Mouse (Mus musculus): Measurements from ENCODE around the gene Rusc2. TPM values are rescaled to one million over a fixed set of nuclear protein-coding genes. Genes with fewer than 3 reads are reported as not detected.
A peak's percentile ranks its signal among the peaks of the same experiment; 100 is the strongest.

Rusc2 gene
- polyA plus RNA-seq, 1 experiment from 2014 or later: 2.1 TPM

- no peak overlapping the region for H3K9ac ChIP-seq (replicated peaks)
- H3K4me2 ChIP-seq (ENCODE audit: low read depth, low read length): no peak overlapping the region
- ATAC-seq: no peak
- no peaks in the 10 kb centered on the region for H3K27me3 ChIP-seq (ENCODE audit: insufficient read depth, low read length)
- no peak overlapping the region for H3K4me3 ChIP-seq (ENCODE audit: low read depth, low read length)
- H3K9me3 ChIP-seq (ENCODE audit: low read length): no peaks in the 10 kb centered on the region
- no peaks in the 10 kb centered on the region for H3K36me3 ChIP-seq (replicated peaks; ENCODE audit: insufficient read depth, low read length)
- no peaks in the 10 kb centered on the region for H3K4me1 ChIP-seq (ENCODE audit: insufficient read depth)
- H3K27ac ChIP-seq (ENCODE audit: low read depth): no peak overlapping the region
- WGBS (ENCODE audit: insufficient replicate concordance): 76% methylated on average over 7 of the region's 7 CpGs
- DNase-seq: no peak
- no peak for TF ChIP-seq CTCF (IDR thresholded peaks at IDR 0.05; ENCODE audit: low read depth)
- TF ChIP-seq EP300 (IDR thresholded peaks at IDR 0.05; ENCODE audit: low read depth): no peak
Observed at GRCm38 (mm10) chr4:43466872-43467271, 85.1 kb downstream of the Rusc2 start.

GRCm38 (mm10) chr4:43470301-43470700 is 88.5 kb downstream of the Rusc2 start:
- no peaks in the 10 kb centered on the region for H3K9me3 ChIP-seq (ENCODE audit: low read length)
- no peak overlapping the region for H3K9ac ChIP-seq (replicated peaks)
- DNase-seq: no peak
- 0 out of 2 replicates have a peak, but pooled peaks have one; percentile 15 for ATAC-seq
- no peak overlapping the region for H3K4me2 ChIP-seq (ENCODE audit: low read depth, low read length)
- H3K4me1 ChIP-seq (ENCODE audit: insufficient read depth): no peaks in the 10 kb centered on the region; the same call in 1 of the 2 replicates
- H3K4me3 ChIP-seq (ENCODE audit: low read depth, low read length): no peak overlapping the region
- 82% methylated on average over 10 of the region's 10 CpGs for WGBS (ENCODE audit: insufficient replicate concordance)
- no peaks in the 10 kb centered on the region for H3K36me3 ChIP-seq (replicated peaks; ENCODE audit: insufficient read depth, low read length)
- no peak for TF ChIP-seq EP300 (IDR thresholded peaks at IDR 0.05; ENCODE audit: low read depth)
- TF ChIP-seq CTCF (IDR thresholded peaks at IDR 0.05; ENCODE audit: low read depth): no peak
- no peaks in the 10 kb centered on the region for H3K27me3 ChIP-seq (ENCODE audit: insufficient read depth, low read length)
- no peak overlapping the region for H3K27ac ChIP-seq (ENCODE audit: low read depth)

- Histone ChIP-seq H3K27me3 (ENCODE audit: insufficient read depth, low read length) (no peaks in the 10 kb centered on the region), H3K36me3 (replicated peaks; ENCODE audit: insufficient read depth, low read length) (no peaks in the 10 kb centered on the region), H3K4me1 (ENCODE audit: insufficient read depth) (peaks cover 7% of the 10 kb centered on the region), H3K4me3 (ENCODE audit: low read depth, low read length) (no peak overlapping the region), H3K9ac (replicated peaks) (no peak overlapping the region), H3K27ac (ENCODE audit: low read depth) (no peak overlapping the region), H3K9me3 (ENCODE audit: low read length) (no peaks in the 10 kb centered on the region), H3K4me2 (ENCODE audit: low read depth, low read length) (no peak overlapping the region)
- ATAC-seq (no peak), DNase-seq (no peak)
- TF ChIP-seq CTCF (IDR thresholded peaks at IDR 0.05; ENCODE audit: low read depth): no peak
- no peak for TF ChIP-seq EP300 (IDR thresholded peaks at IDR 0.05; ENCODE audit: low read depth)
- WGBS (ENCODE audit: insufficient replicate concordance): 55% methylated on average over 1 of the region's 1 CpGs
Observed at GRCm38 (mm10) chr4:43473636-43474035, 91.9 kb downstream of the Rusc2 start.

GRCm38 (mm10) chr4:43476604-43477003 is 94.8 kb downstream of the Rusc2 start:
- Histone ChIP-seq H3K4me3 (ENCODE audit: low read depth, low read length) (no peak overlapping the region), H3K4me2 (ENCODE audit: low read depth, low read length) (no peak overlapping the region), H3K27me3 (ENCODE audit: insufficient read depth, low read length) (no peaks in the 10 kb centered on the region), H3K4me1 (ENCODE audit: insufficient read depth) (peaks cover 10% of the 10 kb centered on the region), H3K9ac (replicated peaks) (no peak overlapping the region), H3K9me3 (ENCODE audit: low read length) (no peaks in the 10 kb centered on the region), H3K36me3 (replicated peaks; ENCODE audit: insufficient read depth, low read length) (no peaks in the 10 kb centered on the region), H3K27ac (ENCODE audit: low read depth) (no peak overlapping the region)
- DNase-seq (no peak), ATAC-seq (no peak)
- TF ChIP-seq CTCF (IDR thresholded peaks at IDR 0.05; ENCODE audit: low read depth): peak; percentile 54
- TF ChIP-seq EP300 (IDR thresholded peaks at IDR 0.05; ENCODE audit: low read depth): no peak
- WGBS (ENCODE audit: insufficient replicate concordance): 66% methylated on average over 6 of the region's 6 CpGs

Other genes with a start within 250 kb of the Rusc2 start
- 0.02 and 0.13 TPM in 2 replicates for gene Atp8b5, start 114.8 kb upstream of the Rusc2 start, polyA plus RNA-seq (2015; fragmentation: Nextera tagmentation; extraction: Ambion mirVana)
- 0.14 TPM in 1 of 2 replicates, not detected in the other for gene Fam166b, start 47.2 kb downstream of the Rusc2 start, polyA plus RNA-seq (2015; fragmentation: Nextera tagmentation; extraction: Ambion mirVana)
- 1.2 TPM in 2 replicates for gene Tesk1, start 60.0 kb downstream of the Rusc2 start, polyA plus RNA-seq (2015; fragmentation: Nextera tagmentation; extraction: Ambion mirVana)
- gene Cd72, start 72.6 kb downstream of the Rusc2 start, polyA plus RNA-seq (2015; fragmentation: Nextera tagmentation; extraction: Ambion mirVana): 9.9 and 10.4 TPM in 2 replicates
- gene Sit1, start 101.8 kb downstream of the Rusc2 start, polyA plus RNA-seq (2015; fragmentation: Nextera tagmentation; extraction: Ambion mirVana): 0.53 and 0.94 TPM in 2 replicates
- 41.1 and 46.0 TPM in 2 replicates for gene Ccdc107, start 110.9 kb downstream of the Rusc2 start, polyA plus RNA-seq (2015; fragmentation: Nextera tagmentation; extraction: Ambion mirVana)
- gene Arhgef39, start 117.7 kb downstream of the Rusc2 start, polyA plus RNA-seq (2015; fragmentation: Nextera tagmentation; extraction: Ambion mirVana): 14.2 and 15.2 TPM in 2 replicates
- gene Car9, start 125.0 kb downstream of the Rusc2 start, polyA plus RNA-seq (2015; fragmentation: Nextera tagmentation; extraction: Ambion mirVana): 0.95 and 1.1 TPM in 2 replicates
- gene Tpm2, start 141.8 kb downstream of the Rusc2 start, polyA plus RNA-seq (2015; fragmentation: Nextera tagmentation; extraction: Ambion mirVana): 17.3 and 58.9 TPM in 2 replicates
- gene Creb3, start 180.4 kb downstream of the Rusc2 start, polyA plus RNA-seq (2015; fragmentation: Nextera tagmentation; extraction: Ambion mirVana): 36.2 and 41.2 TPM in 2 replicates
- gene Tln1, start 180.7 kb downstream of the Rusc2 start, polyA plus RNA-seq (2015; fragmentation: Nextera tagmentation; extraction: Ambion mirVana): 30.0 and 34.2 TPM in 2 replicates
- gene Rgp1, start 196.7 kb downstream of the Rusc2 start, polyA plus RNA-seq (2015; fragmentation: Nextera tagmentation; extraction: Ambion mirVana): 6.3 and 7.3 TPM in 2 replicates
- 7.3 and 8.4 TPM in 2 replicates for gene Gba2, start 196.9 kb downstream of the Rusc2 start, polyA plus RNA-seq (2015; fragmentation: Nextera tagmentation; extraction: Ambion mirVana)
- gene Msmp, start 202.5 kb downstream of the Rusc2 start, polyA plus RNA-seq (2015; fragmentation: Nextera tagmentation; extraction: Ambion mirVana): 0.96 TPM in 1 of 2 replicates, not detected in the other
- gene Npr2, start 250.0 kb downstream of the Rusc2 start, polyA plus RNA-seq (2015; fragmentation: Nextera tagmentation; extraction: Ambion mirVana): 0.54 and 0.82 TPM in 2 replicates

Measured in liver, postnatal 0 days (tissue).